Comparison of ENCODE assay signal across 15 mouse cellular contexts in the genomic region with DNA sequence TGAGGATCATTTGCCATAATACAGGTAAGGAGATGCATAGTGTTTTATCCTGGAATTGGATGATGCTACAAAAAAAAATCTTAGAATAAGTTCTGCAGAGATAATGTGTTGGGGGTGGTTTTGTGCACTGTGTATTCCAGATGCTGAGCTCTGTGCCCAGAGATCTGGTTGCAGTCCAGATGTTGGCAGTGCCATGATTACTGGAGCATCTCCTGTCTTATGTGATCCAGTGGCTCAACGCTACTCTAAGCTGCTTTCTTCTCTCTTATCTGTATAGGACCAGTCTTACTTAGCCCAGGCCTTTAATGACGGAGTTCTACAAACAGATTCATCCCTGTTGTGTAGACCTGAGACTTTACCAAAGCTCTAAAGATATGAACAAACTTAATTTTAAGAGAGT. TPM values are rescaled to one million over a fixed set of nuclear protein-coding genes. Genes with fewer than 3 reads are reported as not detected.
"Had no signal": no experiment of that assay in that cellular context is flagged by ENCODE, and none has a peak within 500 bp of the region (broad histone marks: within the 10 kb centered on the region; RNA-seq: fewer than 3 reads in every experiment).

No protein-coding gene starts in this region.

- H3K27me3 ChIP-seq: neural tube, embryonic 15.5 days; stomach, embryonic 15.5 days had no signal

- H3K27ac ChIP-seq: neural tube, embryonic 15.5 days; stomach, embryonic 15.5 days; stomach, postnatal 0 days had no signal

- H3K4me2 ChIP-seq: neural tube, embryonic 15.5 days; stomach, embryonic 15.5 days had no signal

- H3K9ac ChIP-seq: neural tube, embryonic 15.5 days; stomach, embryonic 15.5 days had no signal

- H3K4me3 ChIP-seq: neural tube, embryonic 15.5 days; stomach, embryonic 15.5 days had no signal

- H3K36me3 ChIP-seq: neural tube, embryonic 15.5 days; stomach, embryonic 15.5 days had no signal

- H3K4me1 ChIP-seq: neural tube, embryonic 15.5 days; stomach, embryonic 15.5 days had no signal

- H3K9me3 ChIP-seq: neural tube, embryonic 15.5 days; stomach, embryonic 15.5 days had no signal

- DNase-seq: retina, postnatal 1 day; right cerebral cortex, adult 18-20 months; right cerebral cortex, postnatal 14 days; right cerebral cortex, postnatal 25 days; right cerebral cortex, postnatal 4 days; spleen, adult 18-20 months; thymus, adult 18-20 months; thymus, adult 2 months; thymus, postnatal 14 days; thymus, postnatal 25 days; thymus, postnatal 36 days; thymus, postnatal 4 days had no signal

RNA-seq across cellular contexts. Expression of gene Cfap54, which starts 10.5 kb away (rescaled TPM):
- polyA plus RNA-seq: stomach, postnatal 0 days had no signal
